Mouse (Mus musculus) thymus, adult 2 months (tissue): ENCODE results near the gene Col24a1. TPM values are rescaled to one million over a fixed set of nuclear protein-coding genes. Genes with fewer than 3 reads are reported as not detected.

Source experiments
- DNase-seq: peaks from one replicate; pipeline ENCODE4 v3.0.0; 2021
- H3K27ac ChIP-seq: fragments of 200-500 bp; 2 replicates; pipeline ENCODE4 v1.5.1; 2012; ENCODE audit warnings: low read length, control low read depth; ENCODE audit not compliant: control insufficient read depth, insufficient read depth
- H3K27me3 ChIP-seq: fragments of 200-500 bp; 2 replicates; pipeline ENCODE4 v1.6.1; 2012; ENCODE audit warnings: mild to moderate bottlenecking, low read length, moderate library complexity, mixed read lengths; ENCODE audit not compliant: control insufficient read depth, insufficient read depth
- H3K36me3 ChIP-seq: fragments of 200-500 bp; 2 replicates; pipeline ENCODE4 v1.6.1; 2012; ENCODE audit warnings: mild to moderate bottlenecking, low read length, moderate library complexity; ENCODE audit not compliant: control insufficient read depth, insufficient read depth
- H3K4me1 ChIP-seq: fragments of 200-500 bp; replicated peaks from 2 replicates; pipeline ENCODE4 v1.6.1; 2012; ENCODE audit warnings: low read length; ENCODE audit not compliant: control insufficient read depth, insufficient read depth
- H3K4me3 ChIP-seq: fragments of 200-500 bp; 2 replicates; pipeline ENCODE4 v1.5.1; 2012; ENCODE audit warnings: mild to moderate bottlenecking, low read length, control low read depth, moderate library complexity; ENCODE audit not compliant: control insufficient read depth, insufficient read depth
- CTCF ChIP-seq: fragments of 200-500 bp; IDR thresholded peaks from 2 replicates; pipeline ENCODE4 v1.5.1; 2012; ENCODE audit warnings: mild to moderate bottlenecking, control low read depth, low read length, moderate library complexity, borderline replicate concordance; ENCODE audit not compliant: control insufficient read depth, poor library complexity, insufficient read depth; ENCODE audit errors: extremely low read depth
- POLR2A ChIP-seq: fragments of 200-500 bp; IDR thresholded peaks from 2 replicates; pipeline ENCODE4 v1.6.1; 2012; ENCODE audit warnings: mild to moderate bottlenecking, low read length, control low read depth, moderate library complexity; ENCODE audit not compliant: control insufficient read depth, poor library complexity, insufficient read depth; ENCODE audit errors: extremely low read depth
- WGBS: fragments of 180-500 bp; shearing (Covaris S2); methylation state at CpG from one replicate; pipeline ENCODE4 v1.1.7; 2018; 5-methylcytosine and 5-hydroxymethylcytosine counted together
- polyA plus RNA-seq: library from polyadenylated mRNA; depleted of rRNA; stranded (reverse); fragments of >200 nt; gene quantifications from 2 replicates; pipeline ENCODE4 v1.2.3, GENCODE M21; 2012

Gene Col24a1
- polyA plus RNA-seq, 1 experiment: 0.08 TPM

DNA sequence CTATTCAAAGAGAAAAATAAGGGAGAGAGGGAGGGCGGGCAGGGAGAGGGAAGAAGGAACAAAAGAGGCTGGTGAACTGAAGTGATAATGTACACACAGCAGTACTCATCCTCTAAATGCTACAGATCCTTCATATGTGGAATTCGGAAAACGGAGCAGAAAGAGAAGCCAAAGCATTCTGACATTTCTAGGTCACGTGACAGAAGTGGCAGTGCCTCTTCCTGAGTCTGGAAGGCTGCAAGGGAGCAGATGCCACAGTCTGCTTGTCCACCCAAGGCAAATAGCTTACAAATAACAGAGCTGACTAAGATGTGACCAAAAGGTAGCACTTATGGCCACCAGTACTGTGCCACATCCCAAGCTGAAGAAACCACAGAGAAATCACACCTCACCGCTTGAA lies 164.8 kb downstream of the Col24a1 start:
- H3K27me3 ChIP-seq: no peaks in the 10 kb centered on the region
- no peak overlapping the region for H3K4me3 ChIP-seq
- 87% methylated on average over 5 of the region's 5 CpGs for WGBS
- DNase-seq: no peak
- no peaks in the 10 kb centered on the region for H3K4me1 ChIP-seq
- H3K27ac ChIP-seq: no peak overlapping the region
- no peaks in the 10 kb centered on the region for H3K36me3 ChIP-seq
- TF ChIP-seq POLR2A (no peak), CTCF (no peak)

DNA sequence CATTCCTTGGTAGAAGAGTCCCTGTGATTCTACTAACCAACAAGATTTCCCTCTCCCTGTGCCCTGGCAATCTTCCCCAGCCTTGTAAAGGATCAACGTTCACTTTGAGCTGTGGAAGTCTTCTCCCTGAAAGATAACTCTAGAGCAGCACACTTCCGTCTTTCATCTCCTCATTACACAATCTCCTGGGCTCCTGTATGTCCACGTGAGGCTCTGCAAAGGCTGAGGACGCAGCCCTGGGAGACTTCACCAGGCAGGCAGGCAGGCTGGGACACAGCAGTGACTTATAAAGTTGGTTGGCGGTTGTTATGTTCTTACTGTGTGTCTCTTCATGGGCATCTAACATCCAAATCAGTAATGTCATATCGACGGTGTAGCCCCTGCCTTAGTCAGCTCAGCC lies 170.1 kb downstream of the Col24a1 start:
- Histone ChIP-seq H3K4me1 (no peaks in the 10 kb centered on the region), H3K36me3 (no peaks in the 10 kb centered on the region), H3K27me3 (no peaks in the 10 kb centered on the region), H3K4me3 (no peak overlapping the region), H3K27ac (no peak overlapping the region)
- 79% methylated on average over 7 of the region's 7 CpGs for WGBS
- DNase-seq: no peak
- TF ChIP-seq CTCF: no peak
- no peak for TF ChIP-seq POLR2A

DNA sequence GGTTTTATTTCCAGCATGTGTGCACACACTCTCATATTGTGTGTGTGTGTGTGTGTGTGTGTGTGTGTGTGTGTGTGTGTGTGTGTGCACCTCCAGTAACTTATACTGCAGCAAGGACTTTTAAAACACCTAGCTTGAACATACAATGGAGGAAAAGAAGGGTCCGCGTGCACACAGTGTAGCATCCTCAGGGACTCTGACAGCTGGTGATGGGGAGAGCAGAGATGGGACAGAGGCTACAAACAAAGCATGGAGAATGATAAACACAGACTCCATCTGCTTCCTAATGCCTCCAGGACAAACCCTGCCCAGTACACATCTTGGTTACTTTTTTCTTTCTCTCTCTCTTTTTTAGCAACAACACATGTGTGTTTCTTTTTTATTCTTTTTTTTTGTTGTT lies 171.5 kb downstream of the Col24a1 start:
- no peaks in the 10 kb centered on the region for H3K4me1 ChIP-seq
- 90% methylated on average over 2 of the region's 2 CpGs for WGBS
- no peak overlapping the region for H3K4me3 ChIP-seq
- no peak for DNase-seq
- no peak overlapping the region for H3K27ac ChIP-seq
- no peaks in the 10 kb centered on the region for H3K27me3 ChIP-seq
- TF ChIP-seq CTCF (no peak), POLR2A (no peak)
- no peaks in the 10 kb centered on the region for H3K36me3 ChIP-seq

DNA sequence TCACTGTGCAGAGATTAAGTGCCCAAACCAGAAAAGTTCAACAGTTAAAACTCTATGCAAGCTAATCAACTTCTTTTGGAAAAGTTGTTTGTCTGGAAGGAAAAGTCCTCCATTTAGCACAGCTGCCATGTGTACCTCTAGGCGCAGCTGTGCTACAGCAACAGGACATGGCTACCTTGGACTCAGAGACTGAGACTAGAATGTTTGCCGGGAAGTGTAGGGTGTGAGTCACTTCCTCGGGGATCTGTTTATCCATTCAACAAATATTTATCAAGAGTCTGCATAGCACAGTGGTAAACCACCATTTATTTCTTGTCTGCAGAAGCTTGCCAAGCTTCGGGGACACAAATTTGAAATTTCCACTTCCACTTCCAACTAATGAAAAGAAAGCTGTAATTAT lies 178.8 kb downstream of the Col24a1 start:
- no peak for TF ChIP-seq POLR2A

DNA sequence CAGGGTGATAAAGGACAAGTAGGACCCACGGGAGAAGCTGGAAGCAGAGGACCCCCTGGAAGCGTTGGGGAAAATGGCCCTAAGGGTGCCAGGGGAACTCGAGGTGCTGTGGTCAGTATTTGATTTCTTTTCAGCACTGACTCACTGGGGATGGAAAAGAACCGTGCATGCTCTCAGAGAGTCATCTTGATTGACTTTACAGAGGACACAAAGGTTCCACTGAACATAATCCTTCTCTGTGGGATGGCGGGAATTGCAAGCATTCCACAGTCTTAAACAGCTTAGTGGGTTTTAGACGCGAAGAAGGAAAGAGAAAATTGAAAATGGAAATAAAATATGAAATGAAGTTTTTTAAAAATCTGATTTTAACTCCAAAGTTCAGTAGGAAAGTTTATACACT lies 181.9 kb downstream of the Col24a1 start:
- 80% methylated on average over 7 of the region's 7 CpGs for WGBS
- Histone ChIP-seq H3K27ac (no peak overlapping the region), H3K4me3 (no peak overlapping the region), H3K4me1 (no peaks in the 10 kb centered on the region), H3K36me3 (no peaks in the 10 kb centered on the region), H3K27me3 (no peaks in the 10 kb centered on the region)
- DNase-seq: no peak
- TF ChIP-seq CTCF (no peak), POLR2A (no peak)

More for the DNA sequence above, 178.8 kb downstream of the Col24a1 start:
- Histone ChIP-seq H3K4me1 (no peaks in the 10 kb centered on the region), H3K27me3 (no peaks in the 10 kb centered on the region), H3K4me3 (no peak overlapping the region), H3K36me3 (no peaks in the 10 kb centered on the region), H3K27ac (no peak overlapping the region)
- DNase-seq: no peak
- WGBS: 55% methylated on average over 4 of the region's 4 CpGs

DNA sequence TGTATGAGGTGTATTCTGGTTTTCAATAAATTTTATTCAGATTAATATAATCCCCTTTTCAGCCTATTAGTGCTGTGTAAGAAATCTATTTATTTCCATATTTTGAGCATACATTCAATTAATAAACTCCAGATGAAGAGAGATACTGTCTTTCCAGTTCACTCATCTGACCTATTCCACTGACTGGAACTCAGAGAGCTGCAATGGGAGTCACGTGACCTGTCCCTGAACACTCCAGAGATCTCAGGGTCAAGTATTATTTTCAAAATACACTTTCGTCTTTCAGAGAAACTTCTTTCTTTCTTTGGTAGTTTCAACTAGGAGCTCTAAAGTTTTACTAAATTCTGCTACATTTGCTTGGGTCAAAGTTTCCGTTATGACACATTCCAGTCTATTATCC lies 184.4 kb downstream of the Col24a1 start:
- Histone ChIP-seq H3K27me3 (no peaks in the 10 kb centered on the region), H3K36me3 (no peaks in the 10 kb centered on the region), H3K27ac (no peak overlapping the region), H3K4me3 (no peak overlapping the region), H3K4me1 (no peaks in the 10 kb centered on the region)
- no peak for DNase-seq
- 84% methylated on average over 3 of the region's 3 CpGs for WGBS
- TF ChIP-seq POLR2A (no peak), CTCF (no peak)

DNA sequence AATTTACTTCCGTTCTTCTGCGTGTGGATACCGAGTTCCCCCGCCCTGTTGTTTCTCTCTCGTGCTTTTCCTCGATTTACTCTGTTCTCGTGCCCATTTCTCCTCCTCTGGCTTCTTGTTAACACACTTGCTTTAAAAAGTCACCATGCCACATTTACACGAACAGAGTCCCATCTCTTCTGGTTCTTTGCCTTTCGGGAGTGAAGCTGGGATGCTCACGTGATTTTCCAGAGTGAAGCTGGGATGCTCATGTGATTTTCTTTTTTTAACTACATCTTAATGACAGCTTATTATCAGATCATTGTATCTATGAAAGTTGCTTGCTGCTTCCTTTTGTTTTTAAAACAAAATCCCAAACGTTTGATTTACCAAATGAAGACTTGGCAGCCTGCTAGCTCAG lies 184.8 kb downstream of the Col24a1 start:
- Histone ChIP-seq H3K27ac (no peak overlapping the region), H3K4me1 (no peaks in the 10 kb centered on the region), H3K27me3 (no peaks in the 10 kb centered on the region), H3K4me3 (no peak overlapping the region), H3K36me3 (no peaks in the 10 kb centered on the region)
- TF ChIP-seq CTCF (no peak), POLR2A (no peak)
- no peak for DNase-seq
- WGBS: 84% methylated on average over 11 of the region's 11 CpGs
